In genomic region chr7:45862804-45863203, GRCm38 (mm10) we compare ENCODE assay signal across 33 mouse cellular contexts. TPM values are rescaled to one million over a fixed set of nuclear protein-coding genes. Genes with fewer than 3 reads are reported as not detected.
"Had no signal": no experiment of that assay in that cellular context is flagged by ENCODE, and none has a peak within 500 bp of the region (broad histone marks: within the 10 kb centered on the region; RNA-seq: fewer than 3 reads in every experiment).

No protein-coding gene starts in this region.

- H3K9me3 ChIP-seq: heart, embryonic 10.5 days; heart, embryonic 12.5 days; hindbrain, embryonic 10.5 days; hindbrain, embryonic 12.5 days; intestine, embryonic 15.5 days; kidney, embryonic 15.5 days; limb, embryonic 10.5 days; limb, embryonic 12.5 days; liver, embryonic 13.5 days had no signal

- H3K9ac ChIP-seq: heart, embryonic 12.5 days; hindbrain, embryonic 12.5 days; hindbrain, embryonic 14.5 days; intestine, embryonic 15.5 days; kidney, embryonic 15.5 days; liver, embryonic 13.5 days had no signal

- H3K4me3 ChIP-seq: gastrocnemius, adult 2 months; heart, embryonic 10.5 days; heart, embryonic 12.5 days; hindbrain, embryonic 10.5 days; hindbrain, embryonic 12.5 days; intestine, embryonic 15.5 days; kidney, embryonic 15.5 days; left cerebral cortex, adult 2 months; limb, embryonic 10.5 days; limb, embryonic 12.5 days; liver, embryonic 13.5 days had no signal

- DNase-seq: gastrocnemius, postnatal 10 days; gastrocnemius, postnatal 25 days; heart, adult 18-20 months; heart, postnatal 10 days; heart, postnatal 4 days; kidney, adult 2 months; kidney, adult 9 months; kidney, postnatal 14 days; kidney, postnatal 36 days; liver; liver, embryonic 13.5 days had no signal

- H3K36me3 ChIP-seq: heart, embryonic 10.5 days; heart, embryonic 12.5 days; hindbrain, embryonic 10.5 days; hindbrain, embryonic 12.5 days; intestine, embryonic 15.5 days; kidney, embryonic 15.5 days; limb, embryonic 10.5 days; limb, embryonic 12.5 days; liver, embryonic 13.5 days had no signal

- H3K4me2 ChIP-seq: heart, embryonic 12.5 days; hindbrain, embryonic 12.5 days; hindbrain, embryonic 14.5 days; intestine, embryonic 15.5 days; kidney, embryonic 15.5 days; limb, embryonic 12.5 days; liver, embryonic 11.5 days; liver, embryonic 13.5 days had no signal

- ATAC-seq: hindbrain, embryonic 16.5 days; inflammation-experienced regulatory T-cells, adult 6 months; intestine, embryonic 15.5 days; intestine, postnatal 0 days had no signal

- H3K27ac ChIP-seq: gastrocnemius, adult 2 months; hindbrain, embryonic 10.5 days; hindbrain, embryonic 12.5 days; hindbrain, embryonic 14.5 days; intestine, embryonic 15.5 days; kidney, embryonic 15.5 days; kidney, postnatal 0 days; left cerebral cortex, adult 2 months; limb, embryonic 10.5 days; limb, embryonic 12.5 days; liver, embryonic 13.5 days had no signal

RNA-seq across cellular contexts. Expression of gene Grin2d, which starts 15.4 kb away (rescaled TPM):
- total RNA-seq: granulocyte monocyte progenitor cell, adult 5-6 weeks had no signal
- polyA plus RNA-seq: inflammation-experienced regulatory T-cells, adult 6 months had no signal

RNA-seq across cellular contexts. Expression of gene Syngr4, which starts 33.7 kb away (rescaled TPM):
- total RNA-seq: gastrocnemius, adult 2 months; gastrocnemius, postnatal 25 days; heart, adult 18-20 months; heart, adult 8-10 months; heart, postnatal 25 days; layer of hippocampus, adult 18-20 months; layer of hippocampus, postnatal 25 days; left cerebral cortex, adult 2 months; left cerebral cortex, postnatal 36 days had no signal
- polyA plus RNA-seq: hindbrain, embryonic 16.5 days had no signal
